Comparison of ENCODE assay signal across 8 mouse cellular contexts in genomic region chr1:72718846-72719245, GRCm38 (mm10). TPM values are rescaled to one million over a fixed set of nuclear protein-coding genes. Genes with fewer than 3 reads are reported as not detected.
A peak's percentile ranks its signal among the peaks of the same experiment; 100 is the strongest.
DNase-seq lines count a peak whose midpoint lies in the region; ATAC-seq and TF ChIP-seq lines count a peak whose summit lies in the region.

No protein-coding gene starts in this region.

- intact Hi-C loops in gastrocnemius, postnatal 14 days (cut with DNase I; ENCODE audit: low total_unique reads) = no loop called here

- peaks cover 34% of the 10 kb centered on the region for H3K36me3 ChIP-seq in lung, embryonic 14.5 days (ENCODE audit: insufficient read depth)

- WGBS in lung, embryonic 14.5 days = 27% methylated on average over 5 of the region's 5 CpGs

- H3K4me3 ChIP-seq in lung, embryonic 14.5 days (ENCODE audit: low read depth, low read length) = no peak overlapping the region

- H3K9me3 ChIP-seq in lung, embryonic 14.5 days (ENCODE audit: low read depth, low read length) = no peaks in the 10 kb centered on the region

- ATAC-seq in CD4-positive, CD25-positive, alpha-beta regulatory T cell, adult 4 months = peak; percentile 71
- peak; percentile 58; the same call in 1 of the 2 replicates for ATAC-seq in lung, embryonic 14.5 days (ENCODE audit: insufficient read depth)

- H3K9ac ChIP-seq in lung, embryonic 14.5 days = no peak overlapping the region

- peak; percentile 85 for TF ChIP-seq CTCF in lung, embryonic 14.5 days (IDR thresholded peaks at IDR 0.05; ENCODE audit: low read depth)

- no peak overlapping the region for H3K4me2 ChIP-seq in lung, embryonic 14.5 days

- peak overlapping the region; percentile 42; the same call in 1 of the 2 replicates for H3K27ac ChIP-seq in lung, embryonic 14.5 days (ENCODE audit: low read depth)

- no peaks in the 10 kb centered on the region for H3K4me1 ChIP-seq in lung, embryonic 14.5 days (ENCODE audit: insufficient read depth)

- no peaks in the 10 kb centered on the region for H3K27me3 ChIP-seq in lung, embryonic 14.5 days (ENCODE audit: insufficient read depth, low read length)

- DNase-seq in Muller cell, postnatal 12 days (ENCODE audit: inconsistent ontology term) = peak; percentile 77
- DNase-seq in cerebellum, postnatal 36 days = peak; percentile 59 to 63
- DNase-seq in gastrocnemius, postnatal 14 days = peak; percentile 42
- DNase-seq in kidney, postnatal 36 days = peak; percentile 61 to 86
- peak; percentile 87 for DNase-seq in lung, embryonic 14.5 days
- DNase-seq in right cerebral cortex, adult 2 months (ENCODE audit: low spot score in 2 of 2) = peak; percentile 50 to 72
- DNase-seq in urinary bladder, postnatal 36 days (ENCODE audit: low spot score in 2 of 2) = peak; percentile 63 to 71

RNA-seq across cellular contexts. Expression of gene Rpl37a, which starts 7.8 kb away (rescaled TPM):
- 1,000 to 10,000 TPM; 2,103 to 2,879 TPM for polyA plus RNA-seq in CD4-positive, CD25-positive, alpha-beta regulatory T cell, adult 4 months (2017; shearing (Covaris generic))
- total RNA-seq in gastrocnemius, postnatal 14 days (2021) = 100 to 1,000 TPM; 731 to 785 TPM
- polyA plus RNA-seq in lung, embryonic 14.5 days (2014; fragmentation: Nextera tagmentation; extraction: Ambion mirVana) = 1,954 and 2,151 TPM in 2 replicates

RNA-seq across cellular contexts. Expression of gene Ankar, which starts 18.5 kb away (rescaled TPM):
- not detected for polyA plus RNA-seq in CD4-positive, CD25-positive, alpha-beta regulatory T cell, adult 4 months (2017; shearing (Covaris generic))
- not detected for total RNA-seq in gastrocnemius, postnatal 14 days (2021)
- not detected in 2 replicates for polyA plus RNA-seq in lung, embryonic 14.5 days (2014; fragmentation: Nextera tagmentation; extraction: Ambion mirVana)
